Mouse (Mus musculus): ENCODE measurements at regions not wholly inside any gene's neighbourhood (a gene's known extent, or its start where the extent isn't known, plus 50 kb on each side); places are given as distances from the start of the nearest gene placed in this dataset.

DNA sequence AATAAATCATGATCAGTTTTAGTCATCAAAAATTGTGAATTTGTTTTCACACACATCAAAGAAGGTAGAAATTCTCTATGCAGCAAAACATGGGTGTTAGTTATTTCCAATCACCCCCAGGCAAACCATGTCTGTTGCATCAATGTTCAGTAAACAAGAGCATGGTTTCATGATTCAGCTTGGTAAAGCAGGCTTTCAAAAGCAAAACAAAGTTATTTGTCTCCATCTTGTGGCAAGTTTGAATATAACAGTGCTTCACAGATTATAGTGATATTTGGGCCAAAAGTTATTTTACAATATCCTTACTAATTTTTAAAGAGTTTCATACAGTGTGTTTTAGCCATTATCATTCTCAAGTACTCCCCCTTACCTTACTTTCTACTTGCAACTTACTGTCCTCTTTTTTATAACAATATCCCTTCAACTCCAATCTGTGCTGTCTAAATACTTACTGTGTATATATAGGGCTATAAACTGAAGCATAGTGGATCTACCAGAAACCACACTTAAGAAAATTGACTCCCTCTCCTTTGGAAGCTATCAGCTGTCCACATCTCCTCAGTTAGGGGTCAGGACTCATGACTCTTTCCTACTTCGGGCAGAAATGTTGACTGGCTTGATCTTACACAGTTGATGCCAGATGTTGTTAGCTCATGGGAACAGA lies 211.3 kb upstream of the Foxg1 start:
- Histone ChIP-seq H3K4me3 (ENCODE audit: low read depth, low read length) (no peak overlapping the region), H3K9me3 (ENCODE audit: control insufficient read depth, low read length) (no peaks in the 10 kb centered on the region), H3K4me2 (ENCODE audit: low read depth, low read length, severe bottlenecking) (no peak overlapping the region), H3K4me1 (replicated peaks; ENCODE audit: control insufficient read depth, insufficient read depth, low read length) (no peaks in the 10 kb centered on the region), H3K9ac (ENCODE audit: low read length) (no peak overlapping the region), H3K27ac (ENCODE audit: low read depth, low read length) (no peak overlapping the region), H3K36me3 (ENCODE audit: control insufficient read depth, insufficient read depth, low read length) (no peaks in the 10 kb centered on the region), H3K27me3 (ENCODE audit: control insufficient read depth, insufficient read depth, low read length) (no peaks in the 10 kb centered on the region)
- 76% methylated on average over 1 of the region's 1 CpGs for WGBS
- DNase-seq (ENCODE audit: low spot score) (no peak), ATAC-seq (replicated peaks; ENCODE audit: low FRiP score) (0 out of 2 replicates have a peak, but pooled peaks have one; percentile 24)

DNA sequence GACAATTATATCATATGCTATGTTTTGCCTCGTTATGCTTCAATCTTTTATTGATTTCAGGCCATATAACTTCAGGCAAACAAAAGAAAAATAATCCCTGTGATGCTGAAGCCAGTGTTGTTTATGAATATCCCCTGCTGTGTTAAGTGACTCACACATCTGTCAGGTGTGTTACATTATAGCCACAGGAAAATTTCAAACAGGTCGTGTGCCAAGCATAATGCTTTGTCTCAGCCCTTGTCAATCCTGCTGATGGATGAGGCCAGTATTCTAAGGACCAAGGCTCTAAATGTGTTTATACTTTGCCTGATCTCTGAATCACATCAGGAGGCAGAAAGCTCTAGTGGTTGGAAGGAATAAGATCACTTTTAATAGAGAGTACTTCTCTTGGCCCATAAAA lies 191.1 kb upstream of the Foxg1 start:
- DNase-seq (ENCODE audit: low spot score) (no peak), ATAC-seq (replicated peaks; ENCODE audit: low FRiP score) (no peak)
- H3K4me2 ChIP-seq (ENCODE audit: low read depth, low read length, severe bottlenecking), result no peak overlapping the region
- H3K36me3 ChIP-seq (ENCODE audit: control insufficient read depth, insufficient read depth, low read length), result no peaks in the 10 kb centered on the region
- H3K27me3 ChIP-seq (ENCODE audit: control insufficient read depth, insufficient read depth, low read length), result no peaks in the 10 kb centered on the region
- H3K4me1 ChIP-seq (replicated peaks; ENCODE audit: control insufficient read depth, insufficient read depth, low read length), result no peaks in the 10 kb centered on the region
- H3K27ac ChIP-seq (ENCODE audit: low read depth, low read length), result no peak overlapping the region
- H3K4me3 ChIP-seq (ENCODE audit: low read depth, low read length), result no peak overlapping the region
- H3K9ac ChIP-seq (ENCODE audit: low read length), result no peak overlapping the region
- H3K9me3 ChIP-seq (ENCODE audit: control insufficient read depth, low read length), result no peaks in the 10 kb centered on the region
- 55% methylated on average over 2 of the region's 2 CpGs for WGBS

- WGBS, result 73% methylated on average over 5 of the region's 5 CpGs
- no peaks in the 10 kb centered on the region for H3K9me3 ChIP-seq (ENCODE audit: control insufficient read depth, low read length)
- no peaks in the 10 kb centered on the region for H3K4me1 ChIP-seq (replicated peaks; ENCODE audit: control insufficient read depth, insufficient read depth, low read length)
- DNase-seq (ENCODE audit: low spot score), result no peak
- ATAC-seq (replicated peaks; ENCODE audit: low FRiP score), result no peak
- no peak overlapping the region for H3K9ac ChIP-seq (ENCODE audit: low read length)
- H3K27ac ChIP-seq (ENCODE audit: low read depth, low read length), result no peak overlapping the region
- no peak overlapping the region for H3K4me3 ChIP-seq (ENCODE audit: low read depth, low read length)
- no peak overlapping the region for H3K4me2 ChIP-seq (ENCODE audit: low read depth, low read length, severe bottlenecking)
- H3K36me3 ChIP-seq (ENCODE audit: control insufficient read depth, insufficient read depth, low read length), result no peaks in the 10 kb centered on the region
- H3K27me3 ChIP-seq (ENCODE audit: control insufficient read depth, insufficient read depth, low read length), result no peaks in the 10 kb centered on the region
Measured at GRCm38 (mm10) chr12:49233524-49234306, 148.7 kb upstream of the Foxg1 start.
